Mouse (Mus musculus): Measurements from ENCODE around the gene Ccnh. TPM values are rescaled to one million over a fixed set of nuclear protein-coding genes. Genes with fewer than 3 reads are reported as not detected.

Ccnh gene
- total and polyA plus RNA-seq, 2 experiments from 2014 or later: 36.7 to 85.1 TPM

- no peak for DNase-seq
- 100% methylated on average over 2 of the region's 2 CpGs for WGBS
- Histone ChIP-seq H3K27ac (ENCODE audit: low read depth, low read length) (no peak overlapping the region), H3K9me3 (ENCODE audit: low read length) (no peaks in the 10 kb centered on the region), H3K9ac (no peak overlapping the region), H3K36me3 (ENCODE audit: insufficient read depth) (peaks cover 7% of the 10 kb centered on the region), H3K27me3 (ENCODE audit: insufficient read depth, low read length) (no peaks in the 10 kb centered on the region), H3K4me3 (ENCODE audit: low read depth, low read length) (no peak overlapping the region), H3K4me2 (ENCODE audit: low read depth) (no peak overlapping the region), H3K4me1 (ENCODE audit: insufficient read depth) (peaks cover 4% of the 10 kb centered on the region; the same call in 1 of the 2 replicates)
- ATAC-seq: no peak
- no peak for TF ChIP-seq CTCF (IDR thresholded peaks at IDR 0.05; ENCODE audit: low read depth)
Observed at GRCm38 (mm10) chr13:85191253-85191652, 2.0 kb downstream of the Ccnh start.

- ATAC-seq (peak; percentile 59; the same call in 1 of the 2 replicates), DNase-seq (no peak)
- Histone ChIP-seq H3K27ac (ENCODE audit: low read depth, low read length) (no peak overlapping the region), H3K4me3 (ENCODE audit: low read depth, low read length) (no peak overlapping the region), H3K27me3 (ENCODE audit: insufficient read depth, low read length) (no peaks in the 10 kb centered on the region), H3K9me3 (ENCODE audit: low read length) (no peaks in the 10 kb centered on the region), H3K36me3 (ENCODE audit: insufficient read depth) (peaks cover 8% of the 10 kb centered on the region), H3K9ac (no peak overlapping the region), H3K4me1 (ENCODE audit: insufficient read depth) (no peaks in the 10 kb centered on the region), H3K4me2 (ENCODE audit: low read depth) (no peak overlapping the region)
- WGBS: 63% methylated on average over 2 of the region's 2 CpGs
- peak; percentile 59 for TF ChIP-seq CTCF (IDR thresholded peaks at IDR 0.05; ENCODE audit: low read depth)
Observed at GRCm38 (mm10) chr13:85207493-85207892, 18.3 kb downstream of the Ccnh start.

- Histone ChIP-seq H3K4me2 (ENCODE audit: low read depth) (no peak overlapping the region), H3K4me3 (ENCODE audit: low read depth, low read length) (no peak overlapping the region), H3K27ac (ENCODE audit: low read depth, low read length) (no peak overlapping the region), H3K36me3 (ENCODE audit: insufficient read depth) (peaks cover 5% of the 10 kb centered on the region), H3K27me3 (ENCODE audit: insufficient read depth, low read length) (no peaks in the 10 kb centered on the region), H3K9me3 (ENCODE audit: low read length) (no peaks in the 10 kb centered on the region), H3K9ac (no peak overlapping the region), H3K4me1 (ENCODE audit: insufficient read depth) (no peaks in the 10 kb centered on the region)
- ATAC-seq (no peak), DNase-seq (no peak)
- 98% methylated on average over 6 of the region's 6 CpGs for WGBS
- no peak for TF ChIP-seq CTCF (IDR thresholded peaks at IDR 0.05; ENCODE audit: low read depth)
Observed at GRCm38 (mm10) chr13:85208656-85209055, 19.4 kb downstream of the Ccnh start.

GRCm38 (mm10) chr13:85210353-85210752 lies 21.1 kb downstream of the Ccnh start:
- Histone ChIP-seq H3K4me2 (ENCODE audit: low read depth) (no peak overlapping the region), H3K27me3 (ENCODE audit: insufficient read depth, low read length) (no peaks in the 10 kb centered on the region), H3K4me1 (ENCODE audit: insufficient read depth) (no peaks in the 10 kb centered on the region), H3K27ac (ENCODE audit: low read depth, low read length) (no peak overlapping the region), H3K36me3 (ENCODE audit: insufficient read depth) (peaks cover 5% of the 10 kb centered on the region), H3K9me3 (ENCODE audit: low read length) (no peaks in the 10 kb centered on the region), H3K4me3 (ENCODE audit: low read depth, low read length) (no peak overlapping the region), H3K9ac (no peak overlapping the region)
- DNase-seq (peak; percentile 24), ATAC-seq (0 out of 2 replicates have a peak, but pooled peaks have one; percentile 29)
- WGBS: 50% methylated on average over 1 of the region's 1 CpGs
- TF ChIP-seq CTCF (IDR thresholded peaks at IDR 0.05; ENCODE audit: low read depth): no peak

- H3K9ac ChIP-seq: no peak overlapping the region
- no peaks in the 10 kb centered on the region for H3K4me1 ChIP-seq (ENCODE audit: insufficient read depth)
- no peak for TF ChIP-seq CTCF (IDR thresholded peaks at IDR 0.05; ENCODE audit: low read depth)
- peaks cover 17% of the 10 kb centered on the region for H3K36me3 ChIP-seq (ENCODE audit: insufficient read depth)
- H3K9me3 ChIP-seq (ENCODE audit: low read length): no peaks in the 10 kb centered on the region
- no peak overlapping the region for H3K4me2 ChIP-seq (ENCODE audit: low read depth)
- DNase-seq: no peak
- no peak overlapping the region for H3K4me3 ChIP-seq (ENCODE audit: low read depth, low read length)
- H3K27ac ChIP-seq (ENCODE audit: low read depth, low read length): no peak overlapping the region
- WGBS: 88% methylated on average over 4 of the region's 4 CpGs
- no peak for ATAC-seq
- no peaks in the 10 kb centered on the region for H3K27me3 ChIP-seq (ENCODE audit: insufficient read depth, low read length)
Observed at GRCm38 (mm10) chr13:85218656-85219055, 29.4 kb downstream of the Ccnh start.

GRCm38 (mm10) chr13:85238760-85239159 lies 49.6 kb downstream of the Ccnh start:
- WGBS: 89% methylated on average over 7 of the region's 7 CpGs
- no peak overlapping the region for H3K9ac ChIP-seq
- no peak for TF ChIP-seq CTCF (IDR thresholded peaks at IDR 0.05; ENCODE audit: low read depth)
- no peaks in the 10 kb centered on the region for H3K9me3 ChIP-seq (ENCODE audit: low read length)
- no peak overlapping the region for H3K4me2 ChIP-seq (ENCODE audit: low read depth)
- ATAC-seq: no peak
- no peak for DNase-seq
- no peak overlapping the region for H3K4me3 ChIP-seq (ENCODE audit: low read depth, low read length)
- peaks cover 9% of the 10 kb centered on the region; the same call in 1 of the 2 replicates for H3K36me3 ChIP-seq (ENCODE audit: insufficient read depth)
- H3K27ac ChIP-seq (ENCODE audit: low read depth, low read length): no peak overlapping the region
- no peaks in the 10 kb centered on the region for H3K27me3 ChIP-seq (ENCODE audit: insufficient read depth, low read length)
- no peaks in the 10 kb centered on the region for H3K4me1 ChIP-seq (ENCODE audit: insufficient read depth)

Other genes starting within 250 kb of the Ccnh start
- gene Rasa1, start 99.7 kb downstream of the Ccnh start, total RNA-seq (2014; rRNA removed): 97.3 and 123 TPM in 2 replicates
- gene Rasa1, start 99.7 kb downstream of the Ccnh start, polyA plus RNA-seq (2015; fragmentation: Nextera tagmentation; extraction: Ambion mirVana): 33.2 and 44.1 TPM in 2 replicates